Mouse (Mus musculus): ENCODE results near the gene Camta2. TPM values are rescaled to one million over a fixed set of nuclear protein-coding genes. Genes with fewer than 3 reads are reported as not detected.

Gene Camta2
- 60.2 to 85.3 TPM (median 65.6 TPM) in 4 replicates for total RNA-seq (2023)

GRCm38 (mm10) chr11:70687601-70688199 lies at the start of gene Camta2:
Gene Camta2 (minus strand): TSS chr11:70688105.

GRCm38 (mm10) chr11:70699722-70700556 lies 12.0 kb upstream of the Camta2 start, which contains the start of the genes Inca1 and Kif1c:
Gene Inca1 (minus strand): TSS chr11:70700155.
Gene Kif1c (plus strand): TSS chr11:70700548.

GRCm38 (mm10) chr11:70668771-70669505 lies 19.0 kb downstream of the Camta2 start, which contains the start of gene Spag7:
Gene Spag7 (minus strand): TSS chr11:70669416.

GRCm38 (mm10) chr11:70656964-70657363 lies 30.9 kb downstream of the Camta2 start, which contains the start of gene Eno3:
Gene Eno3 (plus strand): TSS chr11:70657202.

GRCm38 (mm10) chr11:70654198-70654922 lies 33.5 kb downstream of the Camta2 start, which contains the start of gene Pfn1:
Gene Pfn1 (minus strand): TSS chr11:70654644.

GRCm38 (mm10) chr11:70646691-70647650 lies 40.9 kb downstream of the Camta2 start, which contains the start of the genes Rnf167 and Slc25a11:
Gene Rnf167 (plus strand): TSS chr11:70647235.
Gene Slc25a11 (minus strand): TSS chr11:70647479.

GRCm38 (mm10) chr11:70638714-70639278 lies 49.1 kb downstream of the Camta2 start, which contains the start of gene Gp1ba:
Gene Gp1ba (plus strand): TSS chr11:70639122.

Other genes with a start within 250 kb of the Camta2 start
- gene Med11, start 236.2 kb downstream of the Camta2 start, total RNA-seq (2023) = 41.2 to 54.4 TPM (median 43.1 TPM) in 4 replicates
- gene Zmynd15, start 228.7 kb downstream of the Camta2 start, total RNA-seq (2023) = 0.41 to 3.1 TPM (median 0.87 TPM) in 4 replicates
- 8.6 to 11.2 TPM (median 9.8 TPM) in 4 replicates for gene Cxcl16, start 228.1 kb downstream of the Camta2 start, total RNA-seq (2023)
- not detected in 4 replicates for gene Tm4sf5, start 182.9 kb downstream of the Camta2 start, total RNA-seq (2023)
- gene Vmo1, start 173.5 kb downstream of the Camta2 start, total RNA-seq (2023) = not detected in 4 replicates
- gene Gltpd2, start 168.9 kb downstream of the Camta2 start, total RNA-seq (2023) = not detected in 4 replicates
- 123 to 130 TPM (median 128 TPM) in 4 replicates for gene Psmb6, start 162.7 kb downstream of the Camta2 start, total RNA-seq (2023)
- not detected in 4 replicates for gene Gm40193, start 155.2 kb downstream of the Camta2 start, total RNA-seq (2023)
- gene Pld2, start 148.0 kb downstream of the Camta2 start, total RNA-seq (2023) = 3.6 to 6.9 TPM (median 4.8 TPM) in 4 replicates
- gene Mink1, start 125.2 kb downstream of the Camta2 start, total RNA-seq (2023) = 83.2 to 99.3 TPM (median 92.6 TPM) in 4 replicates
- gene 4930544D05Rik, start 72.3 kb downstream of the Camta2 start, total RNA-seq (2023) = not detected in 4 replicates
- gene Chrne, start 68.9 kb downstream of the Camta2 start, total RNA-seq (2023) = 2.2 TPM in 1 of 4 replicates, not detected in the others
- gene Gp1ba, start 49.0 kb downstream of the Camta2 start, total RNA-seq (2023) = not detected in 4 replicates
- 191 to 209 TPM (median 198 TPM) in 4 replicates for gene Rnf167, start 40.9 kb downstream of the Camta2 start, total RNA-seq (2023)
- gene Slc25a11, start 40.6 kb downstream of the Camta2 start, total RNA-seq (2023) = 63.0 to 77.8 TPM (median 66.3 TPM) in 4 replicates
- gene Pfn1, start 33.5 kb downstream of the Camta2 start, total RNA-seq (2023) = 1,311 to 1,415 TPM (median 1,337 TPM) in 4 replicates
- gene Eno3, start 30.9 kb downstream of the Camta2 start, total RNA-seq (2023) = 27.9 to 35.0 TPM (median 31.9 TPM) in 4 replicates
- 34.1 to 44.3 TPM (median 40.2 TPM) in 4 replicates for gene Spag7, start 18.7 kb downstream of the Camta2 start, total RNA-seq (2023)
- gene Inca1, start 12.1 kb upstream of the Camta2 start, total RNA-seq (2023) = 1.4 to 2.5 TPM (median 2.2 TPM) in 4 replicates
- 27.1 to 33.9 TPM (median 29.3 TPM) in 4 replicates for gene Kif1c, start 12.4 kb upstream of the Camta2 start, total RNA-seq (2023)
- 1.9 to 2.7 TPM (median 2.2 TPM) in 4 replicates for gene Zfp3, start 76.1 kb upstream of the Camta2 start, total RNA-seq (2023)
- 22.2 to 27.1 TPM (median 23.6 TPM) in 4 replicates for gene Scimp, start 124.5 kb upstream of the Camta2 start, total RNA-seq (2023)
- gene Rabep1, start 156.7 kb upstream of the Camta2 start, total RNA-seq (2023) = 55.4 to 60.1 TPM (median 57.9 TPM) in 4 replicates

All from B cell, adult 62 days (primary cell).